Mouse (Mus musculus) urinary bladder, postnatal 36 days (tissue): Measurements from ENCODE around the gene Eid2b.
"Not testable (repeated sequence)": the region's sequence is repeated elsewhere in the genome, so short reads cannot be mapped to it uniquely, and the experiment has no call there.

Experiments used
- DNase-seq, 2 experiments: peaks; one replicate each; pipeline ENCODE4 v3.0.0; 2022; ENCODE audit warnings: low spot score in 2 of 2, mixed read lengths in 1 of 2

Eid2b gene

GRCm38 (mm10) chr7:28277615-28278278, at the start of gene Eid2b:
TSS of gene Eid2b (plus strand) at chr7:28277739.
- DNase-seq: peak; percentile 91 to 96

GRCm38 (mm10) chr7:28243943-28244342, 33.6 kb upstream of the Eid2b start:
- not testable (repeated sequence) for DNase-seq

- DNase-seq: no peak
These were observed 28.6 kb upstream of the Eid2b start for GRCm38 (mm10) chr7:28248957-28249356.

GRCm38 (mm10) chr7:28251976-28252375, 25.6 kb upstream of the Eid2b start:
- DNase-seq: no peak

GRCm38 (mm10) chr7:28254591-28254990, 22.9 kb upstream of the Eid2b start:
- no peak for DNase-seq

GRCm38 (mm10) chr7:28255476-28255875, 22.1 kb upstream of the Eid2b start:
- no peak for DNase-seq

GRCm38 (mm10) chr7:28262861-28263260, 14.7 kb upstream of the Eid2b start:
- no peak for DNase-seq

- peak; percentile 43 to 60 for DNase-seq
These were observed 13.8 kb upstream of the Eid2b start for GRCm38 (mm10) chr7:28263786-28264185.

- no peak for DNase-seq
These were observed 12.1 kb upstream of the Eid2b start for GRCm38 (mm10) chr7:28265391-28265790.

- peak; percentile 59 to 74 for DNase-seq
These were observed 10.2 kb upstream of the Eid2b start, which contains the start of gene Eid2 for GRCm38 (mm10) chr7:28267129-28268041. TSS of gene Eid2 (plus strand) at chr7:28267881.

- peak; percentile 54 to 55 for DNase-seq
These were observed 9.5 kb upstream of the Eid2b start for GRCm38 (mm10) chr7:28268042-28268531.

- DNase-seq: no peak
These were observed 9.0 kb upstream of the Eid2b start for GRCm38 (mm10) chr7:28268576-28268975.

GRCm38 (mm10) chr7:28269355-28269754, 8.2 kb upstream of the Eid2b start:
- DNase-seq: no peak

GRCm38 (mm10) chr7:28271761-28272160, 5.8 kb upstream of the Eid2b start:
- DNase-seq: no peak

- no peak for DNase-seq
These were observed 313 bp upstream of the Eid2b start for GRCm38 (mm10) chr7:28277237-28277614.

- DNase-seq: no peak
These were observed 727 bp downstream of the Eid2b start for GRCm38 (mm10) chr7:28278279-28278652.

GRCm38 (mm10) chr7:28280630-28281029, 3.1 kb downstream of the Eid2b start:
- no peak for DNase-seq

- DNase-seq: no peak
These were observed 12.6 kb downstream of the Eid2b start for GRCm38 (mm10) chr7:28290165-28290564.

GRCm38 (mm10) chr7:28290638-28291590, 13.4 kb downstream of the Eid2b start, which contains the start of gene Selenov:
TSS of gene Selenov (minus strand) at chr7:28291186.
- no peak for DNase-seq

GRCm38 (mm10) chr7:28294481-28294880, 16.9 kb downstream of the Eid2b start:
- DNase-seq: peak; percentile 34 to 44

GRCm38 (mm10) chr7:28298837-28299625, 21.5 kb downstream of the Eid2b start:
- DNase-seq: peak in 1 of 2 experiments; percentile 30
